Mouse (Mus musculus) myocyte (in vitro differentiated cells): ENCODE results near the gene Med8.

Source experiments
- MAX ChIP-seq: IDR thresholded peaks from one replicate; pipeline ENCODE4 v1.6.1; 2011; ENCODE audit warnings: low read depth, mild to moderate bottlenecking, control low read depth
- POLR2A ChIP-seq: IDR thresholded peaks from one replicate; pipeline ENCODE4 v1.6.1; 2011; ENCODE audit warnings: low read depth, mild to moderate bottlenecking, control low read depth, moderate library complexity; ENCODE audit not compliant: insufficient read length
- TCF12 ChIP-seq: IDR thresholded peaks from one replicate; pipeline ENCODE4 v1.6.1; 2011; ENCODE audit warnings: mild to moderate bottlenecking, control low read depth; ENCODE audit not compliant: poor library complexity, insufficient read depth, severe bottlenecking

- TF ChIP-seq POLR2A (no peak), TCF12 (no peak), MAX (no peak)
Measured at GRCm38 (mm10) chr4:118425374-118425773, 16.2 kb downstream of the Med8 start.
